Mouse (Mus musculus) T-helper 1 cell (primary cell): ENCODE measurements around the gene 5430427O19Rik.

Experiments used
- in situ Hi-C: fragments of 300-600 bp; cut with MboI, MseI; formaldehyde crosslinking; loops from one replicate; pipeline ENCODE4 v1.15.1; 2025; ENCODE audit warnings: high pct_unique_total_duplicates

5430427O19Rik gene

DNA sequence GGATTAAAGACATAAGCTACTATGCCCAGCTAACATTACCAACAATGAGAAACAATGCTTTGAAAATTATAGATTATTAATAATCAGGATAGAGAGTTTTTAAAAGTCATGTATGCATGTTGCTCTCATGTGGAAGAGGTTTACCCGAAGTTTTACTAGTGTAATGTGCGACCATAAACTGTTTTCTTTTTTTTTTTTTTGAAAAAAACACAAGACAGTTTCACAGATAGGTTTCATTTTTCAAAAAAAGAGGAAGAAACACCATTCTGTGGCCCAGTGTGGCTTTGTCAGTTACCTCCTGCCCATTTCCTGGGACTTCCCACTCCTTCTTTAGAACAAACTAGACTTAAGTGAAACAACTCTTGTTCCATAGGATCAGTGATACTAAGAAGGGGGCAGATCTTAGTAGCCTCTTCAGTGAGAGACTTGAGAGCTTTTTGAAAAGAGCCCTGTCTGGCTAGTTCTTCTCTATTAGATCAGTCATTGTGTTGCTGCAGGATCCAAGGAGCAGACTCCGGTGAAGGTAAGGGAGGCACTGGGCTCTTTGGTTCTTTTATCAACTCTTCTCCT is at the start of gene 5430427O19Rik:
Gene 5430427O19Rik, plus strand, starts transcription at position 441 of the 570 bp plus-strand sequence.
- in situ Hi-C loops, result loop anchor here (10.0 kb wide), 1 partner anchor 95 kb away; the partner anchor contains the start of gene Gk

DNA sequence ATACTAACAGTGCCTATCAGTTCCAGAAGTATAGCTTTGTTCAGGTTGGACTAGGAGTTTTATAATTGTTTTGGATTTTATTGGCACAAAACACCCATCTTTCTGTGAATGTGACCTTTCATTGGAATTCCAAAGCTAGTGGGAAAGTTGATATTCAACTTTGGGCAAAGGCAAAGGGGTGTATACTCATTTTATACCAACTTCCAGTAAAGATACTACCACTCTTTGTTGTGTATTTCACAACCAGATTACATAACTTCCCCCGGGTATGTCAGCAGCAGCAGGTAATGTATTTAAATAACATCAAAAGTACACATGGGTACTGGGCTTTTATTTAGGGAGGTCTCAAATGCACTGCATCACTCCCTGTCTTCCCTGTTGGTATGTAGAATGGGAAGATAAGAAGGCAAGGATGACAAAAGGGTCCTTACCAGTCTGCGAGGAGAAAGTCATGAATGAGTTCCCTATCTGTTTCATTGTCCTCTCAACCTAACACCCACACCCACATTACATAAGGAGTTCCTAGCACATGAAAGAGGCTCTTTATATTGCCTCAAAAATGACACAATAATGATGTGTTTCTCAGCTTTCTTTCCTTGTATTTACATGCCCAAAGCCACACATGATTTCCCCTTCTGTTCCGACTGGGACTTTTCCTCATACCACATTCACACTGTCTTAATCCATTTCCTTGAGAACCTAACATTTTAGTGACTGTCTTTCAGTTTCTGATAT is 42.3 kb upstream of the 5430427O19Rik start:
- in situ Hi-C loops, result no loop called here

DNA sequence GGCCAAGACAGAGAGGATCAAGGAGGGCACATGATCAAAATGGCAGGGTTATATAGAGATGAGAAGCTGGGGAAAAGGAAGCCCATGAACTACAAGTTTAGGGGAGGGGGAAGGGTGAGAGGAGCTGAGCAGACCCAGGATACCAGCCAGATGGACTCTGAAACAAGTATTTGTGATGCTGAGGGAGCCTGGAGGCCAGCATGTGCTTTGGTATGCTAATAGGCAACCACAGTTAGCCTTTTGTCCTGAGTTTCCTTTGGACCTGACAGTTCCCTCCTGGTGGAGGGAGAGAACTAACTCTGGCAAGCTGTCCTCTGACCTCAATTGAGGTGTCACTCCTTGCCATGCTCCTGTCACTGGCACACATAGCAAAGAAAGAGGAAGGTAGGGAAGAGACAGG is 41.2 kb upstream of the 5430427O19Rik start:
- in situ Hi-C loops, result no loop called here

GRCm38 (mm10) chrX:85839174-85839573 is 31.0 kb upstream of the 5430427O19Rik start:
- in situ Hi-C loops, result no loop called here

DNA sequence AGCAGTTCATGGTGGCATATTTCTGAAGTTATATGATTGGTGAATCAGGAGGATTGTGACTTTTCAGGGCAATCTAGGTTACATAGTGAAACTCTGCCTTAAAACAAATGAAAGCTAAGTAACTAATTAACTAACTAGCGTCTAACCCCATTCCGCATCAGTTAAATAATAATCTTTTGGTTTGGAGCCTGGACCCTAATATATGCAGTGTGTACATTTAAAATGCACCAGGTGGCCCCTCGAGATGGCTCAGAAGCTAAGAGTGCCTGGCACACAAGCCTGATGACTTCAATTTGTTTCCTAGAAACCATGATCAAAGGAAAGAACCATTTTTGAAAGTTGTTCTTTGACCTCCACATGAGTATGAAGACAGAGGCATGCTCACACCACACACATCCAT is 14.2 kb upstream of the 5430427O19Rik start:
- in situ Hi-C loops, result no loop called here

- in situ Hi-C loops, result no loop called here
Observed at GRCm38 (mm10) chrX:85857169-85857568, 13.0 kb upstream of the 5430427O19Rik start.

DNA sequence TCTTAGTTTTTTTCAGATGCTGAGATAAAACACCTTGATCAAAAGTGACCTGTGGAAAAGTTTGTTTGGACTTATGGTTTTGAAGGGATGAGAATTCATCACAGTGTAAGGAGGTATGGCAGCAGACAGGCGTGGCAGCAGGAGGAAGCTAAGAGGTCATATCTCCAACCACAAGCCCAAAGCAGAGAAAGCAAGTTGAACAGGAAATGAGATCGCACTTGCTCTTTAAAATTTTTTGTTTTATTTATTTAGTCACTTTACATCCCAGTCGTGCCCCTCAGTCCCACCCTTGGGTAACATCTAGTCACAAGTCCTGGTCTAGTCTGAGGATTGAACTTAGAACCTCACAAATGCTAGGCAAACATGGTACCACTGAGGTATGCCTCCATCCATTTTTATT is 2.1 kb upstream of the 5430427O19Rik start:
- in situ Hi-C loops, result no loop called here

- in situ Hi-C loops, result loop anchor here (10.0 kb wide), 1 partner anchor 97 kb away; the partner anchor contains the start of gene Gk
Observed at GRCm38 (mm10) chrX:85871371-85872056, 1.4 kb downstream of the 5430427O19Rik start.

GRCm38 (mm10) chrX:85874367-85874766 is 4.2 kb downstream of the 5430427O19Rik start:
- in situ Hi-C loops, result loop anchor here (10.0 kb wide), 1 partner anchor 100 kb away; the partner anchor contains the start of gene Gk

- in situ Hi-C loops, result loop anchor here (10.0 kb wide), 1 partner anchor 101 kb away; the partner anchor contains the start of gene Gk
Observed at GRCm38 (mm10) chrX:85875951-85876350, 5.8 kb downstream of the 5430427O19Rik start.

GRCm38 (mm10) chrX:85877747-85878146 is 7.6 kb downstream of the 5430427O19Rik start:
- in situ Hi-C loops, result loop anchor here (10.0 kb wide), 1 partner anchor 103 kb away; the partner anchor contains the start of gene Gk

DNA sequence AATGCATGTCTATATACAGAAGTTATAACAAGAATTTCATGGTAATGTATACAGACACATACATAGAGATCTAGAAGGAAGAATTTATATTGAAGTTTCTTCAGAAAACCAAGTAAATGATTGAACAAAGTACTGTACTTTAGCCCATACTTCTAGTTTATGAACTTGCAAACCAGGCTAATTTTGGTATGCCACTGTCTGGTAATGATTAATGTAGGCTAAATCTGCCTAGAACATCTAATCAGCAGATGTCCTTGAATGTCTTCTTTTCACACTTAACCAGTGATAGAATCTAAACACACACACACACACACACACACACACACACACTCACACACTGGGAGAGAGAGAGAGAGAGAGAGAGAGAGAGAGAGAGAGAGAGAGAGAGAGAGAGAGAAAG is 8.1 kb downstream of the 5430427O19Rik start:
- in situ Hi-C loops, result loop anchor here (10.0 kb wide), 1 partner anchor 103 kb away; the partner anchor contains the start of gene Gk

- in situ Hi-C loops, result loop anchor here (10.0 kb wide), 1 partner anchor 105 kb away; the partner anchor contains the start of gene Gk
Observed at GRCm38 (mm10) chrX:85879198-85879977, 9.2 kb downstream of the 5430427O19Rik start.

GRCm38 (mm10) chrX:85886651-85887050 is 16.5 kb downstream of the 5430427O19Rik start:
- in situ Hi-C loops, result no loop called here

DNA sequence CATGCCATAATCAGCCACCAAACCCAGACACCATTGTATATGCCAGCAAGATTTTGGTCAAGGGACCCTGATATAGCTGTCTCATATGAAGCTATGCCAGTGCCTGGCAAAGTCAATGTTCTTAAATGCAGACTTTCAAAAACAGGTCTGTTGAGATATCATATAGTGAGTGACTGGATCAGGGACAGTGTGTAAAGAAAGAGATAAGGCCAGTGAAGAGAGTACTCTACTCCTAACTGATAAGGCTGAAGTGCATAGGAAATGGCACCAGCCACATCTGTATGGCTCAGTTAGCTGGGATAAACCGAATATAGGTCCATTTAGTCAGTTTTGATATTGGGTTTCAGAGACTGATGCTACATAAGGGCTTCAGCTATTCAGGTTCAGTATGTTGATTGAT is 31.0 kb downstream of the 5430427O19Rik start:
- in situ Hi-C loops, result no loop called here

DNA sequence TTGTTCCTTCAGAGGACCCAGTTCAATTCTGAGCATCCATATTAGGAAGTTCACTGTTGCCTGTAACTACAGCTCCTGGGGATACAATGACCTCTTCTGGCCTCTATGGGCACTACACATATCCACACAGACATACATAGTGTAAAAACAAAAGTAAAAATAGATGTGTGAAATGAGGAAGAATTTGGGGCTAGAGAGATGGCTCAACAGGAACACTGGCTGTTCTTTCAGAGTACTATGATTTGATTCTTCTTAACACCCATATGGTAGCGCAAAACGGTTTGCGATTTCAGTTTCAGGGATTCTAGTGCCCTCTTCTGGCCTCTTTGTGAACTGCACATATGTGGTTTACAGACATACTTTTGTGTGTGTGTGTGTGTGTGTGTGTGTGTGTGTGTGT is 48.9 kb downstream of the 5430427O19Rik start:
- in situ Hi-C loops, result loop anchor here (5.0 kb wide), 1 partner anchor 242 kb away; no protein-coding TSS in a partner anchor

GRCm38 (mm10) chrX:85932991-85933390 is 62.8 kb downstream of the 5430427O19Rik start:
- in situ Hi-C loops, result no loop called here
